In genomic region chr5:49876240-49876639, GRCm38 (mm10) we compare ENCODE assay signal across 11 mouse cellular contexts.
A peak's percentile ranks its signal among the peaks of the same experiment; 100 is the strongest.
DNase-seq lines count a peak whose midpoint lies in the region; ATAC-seq and TF ChIP-seq lines count a peak whose summit lies in the region.
"Had no signal": no experiment of that assay in that cellular context is flagged by ENCODE, and none has a peak within 500 bp of the region (broad histone marks: within the 10 kb centered on the region; RNA-seq: fewer than 3 reads in every experiment).

No protein-coding gene starts in this region.

- 23% methylated on average over 1 of the region's 1 CpGs for WGBS in neural tube, embryonic 11.5 days
- WGBS in neural tube, embryonic 15.5 days = 17% methylated on average over 1 of the region's 1 CpGs
- 36% methylated on average over 1 of the region's 1 CpGs for WGBS in liver, embryonic 11.5 days
- 4% methylated on average over 1 of the region's 1 CpGs for WGBS in midbrain, postnatal 0 days

- no peaks in the 10 kb centered on the region for H3K36me3 ChIP-seq in neural tube, embryonic 11.5 days (ENCODE audit: control insufficient read depth, insufficient read depth, low read length)
- no peaks in the 10 kb centered on the region for H3K36me3 ChIP-seq in neural tube, embryonic 15.5 days
- H3K36me3 ChIP-seq in liver, embryonic 11.5 days (ENCODE audit: control insufficient read depth, insufficient read depth, low read length) = no peaks in the 10 kb centered on the region
- no peaks in the 10 kb centered on the region for H3K36me3 ChIP-seq in midbrain, postnatal 0 days (ENCODE audit: insufficient read depth, low read length)

- DNase-seq in neural tube, embryonic 11.5 days (ENCODE audit: low spot score) = no peak
- peak; percentile 45 for DNase-seq in c-Kit-positive CD71-positive TER-119-positive erythroid progenitor cells, embryonic 14.5 days (ENCODE audit: low spot score)
- DNase-seq in liver, embryonic 11.5 days (ENCODE audit: low spot score) = no peak
- no peak for DNase-seq in midbrain, postnatal 0 days (ENCODE audit: low spot score)
- no peak for DNase-seq in right cerebral cortex, postnatal 10 days (ENCODE audit: low spot score in 2 of 2)
- DNase-seq in kidney, postnatal 4 days = no peak
- DNase-seq in spleen, adult 18-20 months = no peak
- DNase-seq: cerebellum, postnatal 36 days; lung, embryonic 14.5 days had no signal

- peaks cover 2% of the 10 kb centered on the region; the same call in 1 of the 2 replicates for H3K4me1 ChIP-seq in neural tube, embryonic 11.5 days (ENCODE audit: control insufficient read depth, insufficient read depth, low read length)
- H3K4me1 ChIP-seq in neural tube, embryonic 15.5 days = no peaks in the 10 kb centered on the region
- H3K4me1 ChIP-seq in liver, embryonic 11.5 days (replicated peaks; ENCODE audit: control insufficient read depth, insufficient read depth, low read length) = no peaks in the 10 kb centered on the region
- no peaks in the 10 kb centered on the region for H3K4me1 ChIP-seq in midbrain, postnatal 0 days (ENCODE audit: insufficient read depth, low read length)

- H3K9me3 ChIP-seq in neural tube, embryonic 11.5 days (ENCODE audit: control insufficient read depth, low read length) = no peaks in the 10 kb centered on the region
- H3K9me3 ChIP-seq in neural tube, embryonic 15.5 days (replicated peaks) = no peaks in the 10 kb centered on the region
- H3K9me3 ChIP-seq in liver, embryonic 11.5 days (ENCODE audit: control insufficient read depth, low read length) = no peaks in the 10 kb centered on the region
- no peaks in the 10 kb centered on the region for H3K9me3 ChIP-seq in midbrain, postnatal 0 days (ENCODE audit: low read length)

- peak; percentile 59; the same call in 1 of the 2 replicates for ATAC-seq in neural tube, embryonic 11.5 days (ENCODE audit: insufficient read depth, low FRiP score, low TSS enrichment)
- no peak for ATAC-seq in neural tube, embryonic 15.5 days (ENCODE audit: low FRiP score)
- ATAC-seq in liver, embryonic 11.5 days (replicated peaks; ENCODE audit: low FRiP score) = peak; percentile 95
- peak; percentile 52; the same call in 1 of the 2 replicates for ATAC-seq in midbrain, postnatal 0 days (ENCODE audit: low FRiP score)
- ATAC-seq: intestine, embryonic 16.5 days had no signal

- no peak for TF ChIP-seq CTCF in midbrain, postnatal 0 days (IDR thresholded peaks at IDR 0.05)

- H3K4me2 ChIP-seq in neural tube, embryonic 11.5 days (ENCODE audit: low read depth) = no peak overlapping the region
- H3K4me2 ChIP-seq in neural tube, embryonic 15.5 days = no peak overlapping the region
- no peak overlapping the region for H3K4me2 ChIP-seq in liver, embryonic 11.5 days
- H3K4me2 ChIP-seq in midbrain, postnatal 0 days (ENCODE audit: low read depth, low read length, poor library complexity, severe bottlenecking) = no peak overlapping the region
- H3K4me2 ChIP-seq: lung, embryonic 14.5 days had no signal

- no peak overlapping the region for H3K4me3 ChIP-seq in neural tube, embryonic 11.5 days (ENCODE audit: low read depth, low read length)
- no peak overlapping the region for H3K4me3 ChIP-seq in neural tube, embryonic 15.5 days (replicated peaks)
- H3K4me3 ChIP-seq in liver, embryonic 11.5 days (ENCODE audit: low read depth, low read length) = no peak overlapping the region
- no peak overlapping the region for H3K4me3 ChIP-seq in midbrain, postnatal 0 days (ENCODE audit: low read depth, low read length)

- no peak overlapping the region for H3K9ac ChIP-seq in neural tube, embryonic 11.5 days (ENCODE audit: low read length)
- no peak overlapping the region for H3K9ac ChIP-seq in neural tube, embryonic 15.5 days (replicated peaks)
- H3K9ac ChIP-seq in liver, embryonic 11.5 days (ENCODE audit: low read depth, low read length) = no peak overlapping the region
- H3K9ac ChIP-seq in midbrain, postnatal 0 days (replicated peaks; ENCODE audit: low read length, poor library complexity, severe bottlenecking) = no peak overlapping the region
- H3K9ac ChIP-seq: lung, embryonic 14.5 days had no signal

- no peaks in the 10 kb centered on the region for H3K27me3 ChIP-seq in neural tube, embryonic 11.5 days (ENCODE audit: control insufficient read depth, insufficient read depth, low read length)
- no peaks in the 10 kb centered on the region for H3K27me3 ChIP-seq in neural tube, embryonic 15.5 days (replicated peaks)
- no peaks in the 10 kb centered on the region for H3K27me3 ChIP-seq in liver, embryonic 11.5 days (replicated peaks; ENCODE audit: control insufficient read depth, insufficient read depth, low read length)
- no peaks in the 10 kb centered on the region for H3K27me3 ChIP-seq in midbrain, postnatal 0 days (ENCODE audit: insufficient read depth, low read length)

- H3K27ac ChIP-seq in neural tube, embryonic 11.5 days (ENCODE audit: low read depth, low read length) = no peak overlapping the region
- H3K27ac ChIP-seq in neural tube, embryonic 15.5 days (replicated peaks) = no peak overlapping the region
- H3K27ac ChIP-seq in liver, embryonic 11.5 days (ENCODE audit: low read depth, low read length) = peak overlapping the region; percentile 38; the same call in 1 of the 2 replicates
- no peak overlapping the region for H3K27ac ChIP-seq in midbrain, postnatal 0 days (ENCODE audit: low read depth, low read length)
